Mouse (Mus musculus): ENCODE measurements at regions not wholly inside any gene's neighbourhood (a gene's known extent, or its start where the extent isn't known, plus 50 kb on each side); places are given as distances from the start of the nearest gene placed in this dataset.

DNA sequence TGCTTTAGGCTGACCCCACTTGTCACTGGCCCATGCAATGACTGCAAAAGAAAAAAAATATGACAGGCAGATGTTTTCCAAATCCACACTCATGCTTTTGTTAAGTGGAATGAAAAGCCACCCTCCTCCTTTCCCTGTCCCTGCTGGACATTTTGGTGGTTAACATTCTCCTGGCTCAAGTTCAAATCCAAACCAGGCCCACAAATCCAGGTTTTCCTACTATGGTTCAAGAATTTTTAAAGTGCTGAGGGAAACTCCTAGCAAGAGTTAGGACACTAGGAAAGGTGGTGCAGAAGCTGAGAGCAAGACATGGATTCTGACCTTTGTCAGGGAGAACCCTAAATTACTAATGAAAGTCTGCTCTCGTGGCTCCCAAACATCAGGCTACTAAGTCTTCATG, 130.1 kb downstream of the Tas2r134 start:
- TF ChIP-seq ZMIZ1 (IDR thresholded peaks at IDR 0.05; ENCODE audit: low read depth, low read length) (no peak), ZC3H11A (IDR thresholded peaks at IDR 0.05; ENCODE audit: low read depth, low read length) (no peak), GATA1 (IDR thresholded peaks at IDR 0.05; ENCODE audit: low read depth, low read length) (no peak), UBTF (IDR thresholded peaks at IDR 0.05; ENCODE audit: borderline replicate concordance, insufficient read depth, low read depth, low read length) (no peak), EP300 (IDR thresholded peaks at IDR 0.05; ENCODE audit: low read depth in 1 of 2, low read length in 2 of 2) (no peak), ZKSCAN1 (IDR thresholded peaks at IDR 0.05; ENCODE audit: low read depth, low read length) (no peak), USF1 (IDR thresholded peaks at IDR 0.05; ENCODE audit: low read depth, low read length) (no peak)

All from MEL (cell line).